Mouse (Mus musculus) ES-E14 (cell line): ENCODE results near the gene Dtnb.

Experiments
- CHD2 ChIP-seq: IDR thresholded peaks from 2 replicates; pipeline ENCODE4 v1.6.1; 2014; ENCODE audit warnings: mild to moderate bottlenecking, low read depth, low read length, inconsistent platforms
- MAFK ChIP-seq: IDR thresholded peaks from 2 replicates; pipeline ENCODE4 v1.6.1; 2014; ENCODE audit warnings: mild to moderate bottlenecking, low read depth, low read length, inconsistent platforms; ENCODE audit not compliant: insufficient read depth
- ZNF384 ChIP-seq: IDR thresholded peaks from 2 replicates; pipeline ENCODE4 v1.6.1; 2012; ENCODE audit warnings: low read depth, low read length, inconsistent platforms

DNA sequence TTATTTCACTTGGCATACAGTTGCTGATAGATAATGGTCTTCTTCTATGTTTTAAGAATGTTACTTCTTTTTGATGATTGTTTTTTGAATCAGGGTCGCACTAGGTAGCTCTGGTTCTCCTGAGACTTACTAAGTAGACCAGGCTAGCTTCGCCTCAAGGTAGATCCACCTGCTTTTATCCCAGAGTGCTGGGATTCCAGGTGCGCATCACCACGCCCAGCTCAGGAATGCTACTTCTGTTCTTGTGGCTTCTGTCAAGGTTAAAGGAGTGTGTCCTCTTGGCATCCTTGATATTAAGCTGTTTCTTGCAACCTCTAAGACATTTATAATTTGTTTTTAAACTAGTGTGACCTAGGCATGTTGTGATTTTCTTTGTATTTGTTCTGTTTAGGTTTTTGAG, 30.6 kb downstream of the Dtnb start:
- TF ChIP-seq ZNF384 (no peak), CHD2 (0 out of 2 replicates have a peak, but pooled peaks have one; percentile 12), MAFK (no peak)
